Mouse (Mus musculus) liver, embryonic 14.5 days (tissue): ENCODE measurements around the gene Phldb2.

Experiments used
- CTCF ChIP-seq: IDR thresholded peaks from 2 replicates; pipeline ENCODE4 v1.5.1; 2016; ENCODE audit warnings: antibody characterized with exemption, low read depth, control low read depth
- EP300 ChIP-seq: IDR thresholded peaks from 2 replicates; pipeline ENCODE4 v1.6.1; 2016; ENCODE audit warnings: antibody characterized with exemption, low read depth

- TF ChIP-seq CTCF (no peak), EP300 (no peak)
Observed at GRCm38 (mm10) chr16:45960978-45961377, 7.6 kb upstream of the Phldb2 start.
